Mouse (Mus musculus) forebrain, postnatal 0 days (tissue): ENCODE results near the gene Hax1. TPM values are rescaled to one million over a fixed set of nuclear protein-coding genes. Genes with fewer than 3 reads are reported as not detected.

Experiments
- ATAC-seq: fragments of 200-750 bp; cut with Nextera tagmentation; 2 replicates; pipeline ENCODE4 v1.8.0; 2017; ENCODE audit warnings: mild to moderate bottlenecking, moderate library complexity
- DNase-seq: peaks from one replicate; pipeline ENCODE4 v3.0.0-alpha.2; 2015
- H3K27ac ChIP-seq: fragments of 300-500 bp; sonication (generic); 2 replicates; pipeline ENCODE4 v1.5.1; 2014; ENCODE audit warnings: low read depth, mild to moderate bottlenecking, antibody characterized with exemption, low read length, moderate library complexity, mixed read lengths
- H3K27me3 ChIP-seq: fragments of 300-500 bp; sonication (generic); 2 replicates; pipeline ENCODE4 v1.6.1; 2014; ENCODE audit warnings: mild to moderate bottlenecking, low read length, mixed read lengths; ENCODE audit not compliant: insufficient read depth
- H3K36me3 ChIP-seq: fragments of 300-500 bp; sonication (generic); 2 replicates; pipeline ENCODE4 v1.6.1; 2014; ENCODE audit warnings: mild to moderate bottlenecking, moderate library complexity; ENCODE audit not compliant: insufficient read depth
- H3K4me1 ChIP-seq: fragments of 300-500 bp; sonication (generic); 2 replicates; pipeline ENCODE4 v1.6.1; 2014; ENCODE audit warnings: antibody characterized with exemption; ENCODE audit not compliant: insufficient read depth
- H3K4me2 ChIP-seq: fragments of 300-500 bp; sonication (generic); 2 replicates; pipeline ENCODE4 v1.6.1; 2014; ENCODE audit warnings: low read depth, mild to moderate bottlenecking, moderate library complexity
- H3K4me3 ChIP-seq: fragments of 300-500 bp; sonication (generic); 2 replicates; pipeline ENCODE4 v1.5.1; 2014; ENCODE audit warnings: low read depth, low read length, mixed read lengths
- H3K9ac ChIP-seq: fragments of 300-500 bp; sonication (generic); 2 replicates; pipeline ENCODE4 v1.6.1; 2014; ENCODE audit warnings: mild to moderate bottlenecking
- H3K9me3 ChIP-seq: fragments of 300-500 bp; sonication (generic); 2 replicates; pipeline ENCODE4 v1.6.1; 2016; ENCODE audit warnings: low read length
- CTCF ChIP-seq: sonication (generic); IDR thresholded peaks from 2 replicates; pipeline ENCODE4 v1.5.1; 2016; ENCODE audit warnings: antibody characterized with exemption, control low read depth, low read depth
- WGBS: fragments of 180-500 bp; shearing (Covaris S2); extraction: QIAGEN DNeasy Blood & Tissue Kit; methylation state at CpG from one replicate; pipeline ENCODE4 v1.1.7; 2014; 5-methylcytosine and 5-hydroxymethylcytosine counted together
- polyA plus RNA-seq: library from polyadenylated mRNA; unstranded; fragments of >200 nt; fragmentation: Nextera tagmentation; extraction: Ambion mirVana; gene quantifications from 2 replicates; pipeline ENCODE4 v1.2.1, GENCODE M21; 2015
- total RNA-seq: library from RNA; depleted of rRNA; stranded (reverse); fragments of >200 nt; gene quantifications from 2 replicates; pipeline ENCODE4 v1.2.3, GENCODE M21; 2014

Gene Hax1
- total and polyA plus RNA-seq, 2 experiments from 2014 or later: 43.9 to 73.4 TPM

DNA sequence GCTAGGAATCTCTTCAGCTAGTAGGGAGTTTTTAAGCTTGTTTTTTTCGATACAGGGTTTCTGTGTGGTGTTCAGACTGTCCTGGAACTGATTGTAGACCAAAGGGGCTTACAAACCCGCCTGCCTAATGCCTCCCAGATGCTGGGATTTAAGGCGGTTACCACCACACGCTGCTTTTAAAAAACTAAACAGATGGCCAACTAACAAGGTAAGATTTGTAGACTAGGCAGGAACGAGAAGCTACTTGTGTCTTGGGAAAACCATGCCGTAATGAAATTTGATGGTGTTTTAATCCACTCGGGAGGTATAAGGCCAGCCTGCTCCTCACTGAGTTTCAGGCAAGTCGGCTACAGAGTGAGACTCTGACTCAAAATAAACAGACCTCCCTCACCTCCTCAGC lies 510 bp upstream of the Hax1 start:
- peaks cover 11% of the 10 kb centered on the region; the same call in 1 of the 2 replicates for H3K4me1 ChIP-seq
- H3K4me2 ChIP-seq: peak overlapping the region; percentile 62
- ATAC-seq (peak; percentile 32; the same call in 1 of the 2 replicates), DNase-seq (no peak)
- no peaks in the 10 kb centered on the region for H3K9me3 ChIP-seq
- peak overlapping the region; percentile 77 for H3K4me3 ChIP-seq
- H3K9ac ChIP-seq: peak overlapping the region; percentile 78
- TF ChIP-seq CTCF: no peak
- no peaks in the 10 kb centered on the region for H3K27me3 ChIP-seq
- peak overlapping the region; percentile 92 for H3K27ac ChIP-seq
- 27% methylated on average over 8 of the region's 8 CpGs for WGBS
- peaks cover 27% of the 10 kb centered on the region for H3K36me3 ChIP-seq

DNA sequence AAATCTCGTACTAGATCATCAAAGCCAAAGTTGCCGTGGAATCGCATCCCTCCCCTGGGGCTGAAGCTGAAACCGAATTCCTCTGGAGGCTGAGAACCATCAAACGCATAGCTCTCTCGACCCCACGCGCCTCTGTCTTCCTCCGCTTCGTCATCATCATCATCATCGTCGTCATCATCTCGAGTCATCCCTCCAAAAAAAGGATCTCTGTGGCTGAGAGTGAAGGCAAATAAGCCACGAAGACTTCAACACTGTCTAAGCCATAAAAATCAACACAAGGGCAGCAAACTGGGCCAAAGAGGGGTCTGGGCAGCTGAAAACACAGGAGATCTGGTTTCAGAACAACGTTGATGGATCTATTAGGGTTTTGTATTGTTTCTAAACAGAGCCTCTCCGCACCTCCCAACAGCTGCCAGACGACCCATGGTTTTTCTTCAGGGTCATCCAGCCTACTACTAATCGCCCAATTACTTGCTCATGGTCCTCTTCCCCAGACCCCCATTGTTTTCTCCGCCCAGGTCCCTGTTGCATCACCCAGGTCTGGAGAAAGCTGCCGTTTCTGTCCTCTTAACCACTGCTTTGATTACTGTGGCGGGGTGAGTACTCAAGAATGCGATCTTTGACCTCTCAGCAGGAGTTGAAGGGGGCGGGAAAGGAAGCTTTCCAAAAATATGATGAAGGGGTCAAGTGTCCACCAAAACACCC lies 637 bp downstream of the Hax1 start:
- H3K4me3 ChIP-seq: peak overlapping the region; percentile 77
- ATAC-seq: peak; percentile 30; the same call in 1 of the 2 replicates
- peak overlapping the region; percentile 62 for H3K4me2 ChIP-seq
- 16% methylated on average over 21 of the region's 23 CpGs for WGBS
- H3K27ac ChIP-seq: peak overlapping the region; percentile 92; the same call in 1 of the 2 replicates
- H3K4me1 ChIP-seq: peaks cover 11% of the 10 kb centered on the region; the same call in 1 of the 2 replicates
- H3K27me3 ChIP-seq: no peaks in the 10 kb centered on the region
- TF ChIP-seq CTCF: no peak
- H3K9ac ChIP-seq: peak overlapping the region; percentile 78
- DNase-seq: peak; percentile 45
- H3K9me3 ChIP-seq: no peaks in the 10 kb centered on the region
- peaks cover 24% of the 10 kb centered on the region for H3K36me3 ChIP-seq

DNA sequence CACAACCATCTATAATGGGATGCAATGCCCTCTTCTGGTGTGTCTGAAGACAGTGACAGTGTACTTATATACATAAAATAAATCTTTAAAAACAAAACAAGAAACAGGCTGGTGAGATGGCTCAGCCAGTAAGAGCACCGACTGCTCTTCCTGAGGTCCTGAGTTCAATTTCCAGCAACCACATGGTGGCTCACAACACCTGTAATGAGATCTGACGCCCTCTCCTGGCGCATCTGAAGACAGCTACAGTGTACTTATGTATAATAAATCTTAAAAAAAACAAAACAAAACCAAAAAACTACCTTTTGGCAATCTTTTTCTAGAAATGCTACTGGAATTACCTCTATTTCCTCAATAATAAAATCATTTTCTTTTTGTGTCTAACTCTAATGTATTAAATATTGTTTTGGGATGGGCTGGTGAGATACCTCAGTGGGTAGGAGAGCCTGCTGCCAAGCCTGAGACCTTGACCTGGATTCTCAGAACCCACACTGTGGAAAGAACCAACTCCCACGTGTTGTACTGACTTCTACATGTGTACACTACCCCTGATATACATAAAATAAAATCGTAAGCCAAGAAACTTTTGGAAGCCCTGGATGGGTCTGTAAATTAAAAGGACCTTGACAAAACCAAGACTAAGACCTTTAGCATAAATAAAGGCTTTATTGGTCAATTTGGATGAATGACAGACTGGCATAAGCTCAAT lies 3.6 kb downstream of the Hax1 start:
- no peaks in the 10 kb centered on the region for H3K9me3 ChIP-seq
- H3K27me3 ChIP-seq: no peaks in the 10 kb centered on the region
- 92% methylated on average over 5 of the region's 5 CpGs for WGBS
- DNase-seq (no peak), ATAC-seq (no peak)
- no peak overlapping the region for H3K4me3 ChIP-seq
- H3K4me2 ChIP-seq: no peak overlapping the region
- no peak for TF ChIP-seq CTCF
- H3K9ac ChIP-seq: no peak overlapping the region
- H3K4me1 ChIP-seq: peaks cover 11% of the 10 kb centered on the region; the same call in 1 of the 2 replicates
- H3K36me3 ChIP-seq: no peaks in the 10 kb centered on the region
- H3K27ac ChIP-seq: no peak overlapping the region

DNA sequence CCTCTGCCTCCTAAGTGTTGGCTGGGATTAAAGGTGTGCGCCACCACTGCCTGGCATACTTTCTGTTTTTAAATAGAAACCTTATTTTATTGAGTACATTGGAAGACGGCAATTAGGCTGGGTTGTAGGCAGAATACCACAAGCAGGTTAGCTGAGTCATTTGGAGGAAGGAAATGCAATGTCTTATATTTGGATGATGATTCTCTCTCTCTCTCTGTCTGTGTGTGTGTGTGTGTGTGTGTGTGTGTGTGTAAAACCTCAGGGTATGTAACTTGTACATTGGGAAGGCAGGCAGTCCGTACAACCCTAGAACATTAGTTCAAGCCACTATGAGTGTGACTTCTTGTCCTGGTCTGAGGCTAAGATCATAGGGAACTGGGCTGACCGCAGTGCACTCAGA lies 10.8 kb downstream of the Hax1 start:
- no peak overlapping the region for H3K4me2 ChIP-seq
- no peaks in the 10 kb centered on the region for H3K27me3 ChIP-seq
- H3K4me1 ChIP-seq: no peaks in the 10 kb centered on the region
- ATAC-seq (no peak), DNase-seq (no peak)
- H3K36me3 ChIP-seq: no peaks in the 10 kb centered on the region
- 94% methylated on average over 4 of the region's 4 CpGs for WGBS
- H3K27ac ChIP-seq: no peak overlapping the region
- H3K9me3 ChIP-seq: no peaks in the 10 kb centered on the region
- TF ChIP-seq CTCF: no peak
- no peak overlapping the region for H3K4me3 ChIP-seq
- H3K9ac ChIP-seq: no peak overlapping the region

DNA sequence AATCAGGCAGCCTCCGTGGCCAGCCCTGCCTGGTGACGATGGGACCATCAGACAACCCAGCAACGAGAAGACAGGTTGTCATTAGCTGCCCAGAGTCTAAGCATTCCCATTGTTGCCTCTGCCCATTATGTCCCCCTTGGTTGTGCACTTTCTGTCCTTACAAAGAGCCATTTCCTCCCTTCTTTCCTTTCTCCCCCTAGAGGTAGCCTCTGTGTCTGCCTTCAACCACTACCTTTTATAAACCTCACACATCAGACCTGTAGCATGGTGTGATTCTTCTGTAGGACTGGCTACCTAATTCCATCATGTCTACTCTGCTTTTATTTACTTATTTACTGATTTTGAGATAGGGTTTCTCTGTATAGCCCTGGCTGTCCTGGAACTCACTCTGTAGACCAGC lies 11.4 kb downstream of the Hax1 start:
- no peak for DNase-seq
- no peaks in the 10 kb centered on the region for H3K36me3 ChIP-seq
- H3K4me2 ChIP-seq: no peak overlapping the region
- H3K27me3 ChIP-seq: no peaks in the 10 kb centered on the region
- H3K4me1 ChIP-seq: no peaks in the 10 kb centered on the region
- no peak for TF ChIP-seq CTCF
- WGBS: 51% methylated on average over 3 of the region's 3 CpGs
- H3K27ac ChIP-seq: no peak overlapping the region
- ATAC-seq: no peak
- H3K9me3 ChIP-seq: no peaks in the 10 kb centered on the region
- no peak overlapping the region for H3K9ac ChIP-seq
- no peak overlapping the region for H3K4me3 ChIP-seq

DNA sequence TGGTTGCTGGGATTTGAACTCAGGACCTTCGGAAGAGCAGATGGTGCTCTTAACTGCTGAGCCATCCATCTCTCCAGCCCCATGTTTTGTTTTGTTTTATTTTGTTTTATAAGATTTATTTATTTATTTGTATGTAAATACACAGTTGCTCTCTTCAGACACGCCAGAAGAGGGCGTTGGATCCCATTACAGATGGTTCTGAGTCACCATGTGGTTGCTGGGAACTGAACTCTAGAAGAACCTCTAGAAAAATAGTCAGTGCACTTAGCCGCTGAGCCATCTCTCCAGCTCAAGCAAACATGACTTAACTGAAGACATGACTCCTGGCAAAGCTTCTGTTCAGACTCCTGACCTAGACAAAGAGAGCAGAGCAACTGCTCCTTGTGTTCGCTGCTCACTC lies 16.2 kb downstream of the Hax1 start:
- DNase-seq (no peak), ATAC-seq (no peak)
- Histone ChIP-seq H3K9ac (no peak overlapping the region), H3K27ac (no peak overlapping the region), H3K36me3 (no peaks in the 10 kb centered on the region), H3K4me3 (no peak overlapping the region), H3K27me3 (no peaks in the 10 kb centered on the region), H3K4me2 (no peak overlapping the region), H3K4me1 (no peaks in the 10 kb centered on the region), H3K9me3 (no peaks in the 10 kb centered on the region)
- WGBS: 79% methylated on average over 5 of the region's 5 CpGs
- no peak for TF ChIP-seq CTCF

DNA sequence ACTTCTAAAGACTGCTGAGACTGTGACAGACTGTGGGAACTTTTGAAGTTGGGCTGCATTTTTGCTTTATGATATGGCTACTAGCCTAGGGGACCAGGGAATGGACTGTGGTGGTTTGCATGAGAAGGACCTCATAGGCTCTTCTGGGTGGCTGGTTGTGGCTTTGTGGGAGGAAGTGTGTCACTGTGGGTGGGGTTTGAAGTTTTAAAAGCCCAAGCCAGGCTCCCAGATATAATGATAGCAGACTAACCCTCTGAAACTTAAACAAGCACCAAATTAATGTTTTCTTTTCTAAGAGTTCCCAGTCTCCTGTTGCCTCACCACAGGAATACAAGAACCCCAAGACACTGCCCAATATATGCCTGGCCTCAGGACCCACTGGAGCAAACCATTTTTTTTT lies 21.7 kb downstream of the Hax1 start:
- no peak overlapping the region for H3K4me3 ChIP-seq
- H3K4me2 ChIP-seq: no peak overlapping the region
- no peak overlapping the region for H3K27ac ChIP-seq
- no peak for TF ChIP-seq CTCF
- no peaks in the 10 kb centered on the region for H3K27me3 ChIP-seq
- no peaks in the 10 kb centered on the region for H3K36me3 ChIP-seq
- H3K9me3 ChIP-seq: no peaks in the 10 kb centered on the region
- ATAC-seq: no peak
- DNase-seq: no peak
- no peaks in the 10 kb centered on the region for H3K4me1 ChIP-seq
- H3K9ac ChIP-seq: no peak overlapping the region
